Comparison of ENCODE assay signal across 8 mouse cellular contexts in the genomic region with DNA sequence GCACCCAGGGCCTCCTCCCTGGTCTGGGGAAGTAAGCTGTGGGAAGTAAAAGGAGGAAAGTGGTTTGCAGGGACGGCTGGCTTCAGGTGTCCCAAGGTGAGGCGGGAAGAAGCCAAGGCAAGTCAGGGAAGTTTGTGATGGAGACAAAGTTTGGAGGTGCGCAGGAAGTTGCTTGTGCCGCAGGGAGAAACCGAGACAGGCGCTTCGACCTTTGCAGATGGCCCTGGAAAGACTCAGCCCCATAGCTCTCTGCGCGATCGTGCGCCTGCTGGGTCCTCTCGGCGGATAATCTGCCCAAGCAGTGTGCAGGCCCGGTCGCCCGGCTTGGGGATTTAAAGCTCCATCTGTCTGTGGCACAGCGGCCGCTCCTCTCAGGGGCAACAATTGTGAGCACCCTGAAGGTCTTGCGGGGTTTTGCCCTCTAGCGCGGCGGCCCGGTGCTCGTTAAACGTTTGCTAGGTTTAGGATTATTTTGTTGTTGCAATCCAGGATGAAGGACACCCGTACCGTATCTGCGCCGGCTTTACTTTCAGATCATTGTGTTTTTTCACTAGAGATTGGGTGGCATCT.
DNase-seq lines count a peak whose midpoint lies in the region.

No protein-coding gene starts in this region.

- no peaks in the 10 kb centered on the region for H3K9me3 ChIP-seq in midbrain, embryonic 10.5 days (replicated peaks)

- no peaks in the 10 kb centered on the region for H3K36me3 ChIP-seq in midbrain, embryonic 10.5 days

- WGBS in midbrain, embryonic 10.5 days = under 1% methylated on average over 29 of the region's 29 CpGs

- H3K27ac ChIP-seq in midbrain, embryonic 10.5 days (replicated peaks) = peak overlapping the region; percentile 85

- H3K4me1 ChIP-seq in midbrain, embryonic 10.5 days = peaks cover 37% of the 10 kb centered on the region

- peak overlapping the region; percentile 80 for H3K4me3 ChIP-seq in midbrain, embryonic 10.5 days

- DNase-seq in urinary bladder, adult 2 months (ENCODE audit: low spot score) = peak; percentile 27
- no peak for DNase-seq in urinary bladder, postnatal 4 days (ENCODE audit: low spot score in 2 of 2)
- DNase-seq in embryo, embryonic 11 days = peak; percentile 70
- DNase-seq in heart, postnatal 10 days = peak; percentile 44 to 60
- DNase-seq in kidney, postnatal 4 days = peak; percentile 56 to 72
- DNase-seq in midbrain, embryonic 10.5 days (ENCODE audit: low spot score) = peak; percentile 72
- DNase-seq in testis, postnatal 10 days (ENCODE audit: low spot score) = peak; percentile 44
- no peak for DNase-seq in left cerebral cortex, postnatal 10 days (ENCODE audit: extremely low spot score in 1 of 2, low spot score in 2 of 2)

- H3K27me3 ChIP-seq in midbrain, embryonic 10.5 days (ENCODE audit: low read depth, poor library complexity, severe bottlenecking) = peaks cover 65% of the 10 kb centered on the region

- intact Hi-C loops in heart, postnatal 10 days (cut with DNase I) = loop anchor here (2.0 to 10.0 kb wide), 3 partner anchors 176 to 1274 kb away; a partner anchor contains a TSS
- intact Hi-C loops in left cerebral cortex, postnatal 10 days (cut with DNase I) = loop anchor here (5.0 to 10.0 kb wide), 3 partner anchors 336 to 1276 kb away; no protein-coding TSS in a partner anchor

Comparison
In these comparisons a context has a peak if more than half of its experiments do, and no peak if none do; other contexts are left out.
1. DNase-seq: peak in urinary bladder, adult 2 months (single experiment), embryo, embryonic 11 days (single experiment), heart, postnatal 10 days (2 of 2), kidney, postnatal 4 days (2 of 2), midbrain, embryonic 10.5 days (single experiment) and testis, postnatal 10 days (single experiment); none in urinary bladder, postnatal 4 days (0 of 2) and left cerebral cortex, postnatal 10 days (0 of 2).